Mouse (Mus musculus): ENCODE measurements at regions not wholly inside any gene's neighbourhood (a gene's known extent, or its start where the extent isn't known, plus 50 kb on each side); places are given as distances from the start of the nearest gene placed in this dataset.

- no peak for TF ChIP-seq POLR2A (IDR thresholded peaks at IDR 0.05; ENCODE audit: low read depth, low read length)
- TF ChIP-seq CTCF (IDR thresholded peaks at IDR 0.05; ENCODE audit: extremely low read depth, insufficient read depth, insufficient read length, insufficient replicate concordance), result no peak
These were observed 511.6 kb upstream of the Atp11b start for GRCm38 (mm10) chr3:35242349-35242748.

Data from spleen, adult 2 months (tissue).